Mouse (Mus musculus): ENCODE measurements around the gene Wrb. TPM values are rescaled to one million over a fixed set of nuclear protein-coding genes. Genes with fewer than 3 reads are reported as not detected.

Wrb gene
- total and polyA plus RNA-seq, 3 experiments: 34.5 to 58.8 (median 45.2) TPM

GRCm38 (mm10) chr16:96109673-96110072, 35.5 kb upstream of the Wrb start:
- in situ Hi-C loops (cut with MboI; ENCODE audit: low pct_ligation_motif_present, low pct_unique_long_range_greater_than_20kb, low sequenced_read_pairs) (no loop called here), dilution Hi-C loops (cut with MboI; ENCODE audit: extremely low pct_ligation_motif_present, extremely low pct_unique_long_range_greater_than_20kb, low sequenced_read_pairs) (no loop called here)
- Histone ChIP-seq H3K79me2 (replicated peaks; ENCODE audit: control insufficient read depth, extremely low read depth, insufficient read depth, poor library complexity, severe bottlenecking) (no peaks in the 10 kb centered on the region), H3K36me3 (replicated peaks in 1 of 2; ENCODE audit: control insufficient read depth in 1 of 2, insufficient read depth in 1 of 2, low read length in 1 of 2) (no peaks in the 10 kb centered on the region), H3K4me1 (ENCODE audit: control insufficient read depth in 1 of 2, insufficient read depth in 2 of 2) (peaks cover 5 to 16% of the 10 kb centered on the region in 2 experiments; a peak in 3 of 4 replicates), H3K27me3 (replicated peaks) (peaks cover 24% of the 10 kb centered on the region), H3K4me3 (replicated peaks in 1 of 3; ENCODE audit: low read depth in 2 of 3, low read length in 2 of 3, poor library complexity in 1 of 3) (no peak overlapping the region), H3K9me3 (replicated peaks; ENCODE audit: low read length) (peaks cover 34% of the 10 kb centered on the region), H3K4me2 (ENCODE audit: insufficient read depth, low read depth, poor library complexity, severe bottlenecking) (no peak overlapping the region), H3K27ac (ENCODE audit: insufficient read depth, low read depth) (no peak overlapping the region), H3K9ac (ENCODE audit: insufficient read depth, low read depth) (no peak overlapping the region)
- DNase-seq (ENCODE audit: extremely low read depth): peak; percentile 49
- TF ChIP-seq NELFE (IDR thresholded peaks at IDR 0.05; ENCODE audit: low read depth, low read length) (no peak), BHLHE40 (IDR thresholded peaks at IDR 0.05; ENCODE audit: low read depth, low read length) (peak; percentile 31; the same call in 1 of the 2 replicates), TCF12 (IDR thresholded peaks at IDR 0.05; ENCODE audit: low read depth, low read length) (peak; percentile 39; the same call in 1 of the 2 replicates), ELF1 (IDR thresholded peaks at IDR 0.05; ENCODE audit: low read depth, low read length) (no peak), JUN (IDR thresholded peaks at IDR 0.05; ENCODE audit: insufficient read depth, low read depth, low read length) (no peak), SMC3 (IDR thresholded peaks at IDR 0.05; ENCODE audit: low read depth, low read length) (no peak), NRF1 (IDR thresholded peaks at IDR 0.05; ENCODE audit: low read depth, low read length) (no peak), PAX5 (IDR thresholded peaks at IDR 0.05; ENCODE audit: low read length) (no peak), EP300 (IDR thresholded peaks at IDR 0.05; ENCODE audit: low read length) (peak; percentile 42), ETS1 (conservative IDR thresholded peaks at IDR 0.05; ENCODE audit: low read depth, low read length) (no peak)

GRCm38 (mm10) chr16:96110655-96111345, 34.4 kb upstream of the Wrb start:
- in situ Hi-C loops (cut with MboI; ENCODE audit: low pct_ligation_motif_present, low pct_unique_long_range_greater_than_20kb, low sequenced_read_pairs): no loop called here
- dilution Hi-C loops (cut with MboI; ENCODE audit: extremely low pct_ligation_motif_present, extremely low pct_unique_long_range_greater_than_20kb, low sequenced_read_pairs): no loop called here
- DNase-seq (ENCODE audit: extremely low read depth): no peak
- Histone ChIP-seq H3K79me2 (replicated peaks; ENCODE audit: control insufficient read depth, extremely low read depth, insufficient read depth, poor library complexity, severe bottlenecking) (no peaks in the 10 kb centered on the region), H3K36me3 (replicated peaks in 1 of 2; ENCODE audit: control insufficient read depth in 1 of 2, insufficient read depth in 1 of 2, low read length in 1 of 2) (no peaks in the 10 kb centered on the region), H3K4me2 (ENCODE audit: insufficient read depth, low read depth, poor library complexity, severe bottlenecking) (no peak overlapping the region), H3K4me1 (ENCODE audit: control insufficient read depth in 1 of 2, insufficient read depth in 2 of 2) (peaks cover 5 to 16% of the 10 kb centered on the region in 2 experiments; a peak in 3 of 4 replicates), H3K4me3 (replicated peaks in 1 of 3; ENCODE audit: low read depth in 2 of 3, low read length in 2 of 3, poor library complexity in 1 of 3) (no peak overlapping the region), H3K9ac (ENCODE audit: insufficient read depth, low read depth) (no peak overlapping the region), H3K27ac (ENCODE audit: insufficient read depth, low read depth) (no peak overlapping the region), H3K9me3 (replicated peaks; ENCODE audit: low read length) (peaks cover 34% of the 10 kb centered on the region), H3K27me3 (replicated peaks) (peaks cover 21% of the 10 kb centered on the region)
- TF ChIP-seq JUN (IDR thresholded peaks at IDR 0.05; ENCODE audit: insufficient read depth, low read depth, low read length) (no peak), TCF12 (IDR thresholded peaks at IDR 0.05; ENCODE audit: low read depth, low read length) (no peak), BHLHE40 (IDR thresholded peaks at IDR 0.05; ENCODE audit: low read depth, low read length) (no peak), UBTF (IDR thresholded peaks at IDR 0.05; ENCODE audit: low read depth, low read length) (no peak), ELF1 (IDR thresholded peaks at IDR 0.05; ENCODE audit: low read depth, low read length) (no peak), PAX5 (IDR thresholded peaks at IDR 0.05; ENCODE audit: low read length) (no peak), NELFE (IDR thresholded peaks at IDR 0.05; ENCODE audit: low read depth, low read length) (no peak)
